Mouse (Mus musculus) erythroblast, adult 5-6 weeks (primary cell): ENCODE measurements around the gene Cenps. TPM values are rescaled to one million over a fixed set of nuclear protein-coding genes. Genes with fewer than 3 reads are reported as not detected.
"Not testable (repeated sequence)": the region's sequence is repeated elsewhere in the genome, so short reads cannot be mapped to it uniquely, and the experiment has no call there.

Experiments used
- ATAC-seq: replicated peaks from 2 replicates; pipeline ENCODE4 v1.8.0; 2016; ENCODE audit warnings: moderate number of reproducible peaks, mild to moderate bottlenecking, moderate TSS enrichment, inconsistent platforms; ENCODE audit not compliant: poor library complexity, low FRiP score, severe bottlenecking
- total RNA-seq, 2 experiments: library from RNA; stranded (forward) in 1 of 2; stranded (reverse) in 1 of 2; fragments of 150-400 nt in 1 of 2; fragments of 200-764, 138-1000 nt in 1 of 2; gene quantifications; 2 replicates each; pipeline versions ENCODE4 v1.2.3 to v1.2.4; 2015 to 2017; ENCODE audit warnings: low replicate concordance in 2 of 2

Cenps gene
- 2.7 and 3.3 TPM in 2 replicates for total RNA-seq (2015; ENCODE audit: low replicate concordance)
- 4.7 and 7.1 TPM in 2 replicates for total RNA-seq (2017; ENCODE audit: low replicate concordance)

DNA sequence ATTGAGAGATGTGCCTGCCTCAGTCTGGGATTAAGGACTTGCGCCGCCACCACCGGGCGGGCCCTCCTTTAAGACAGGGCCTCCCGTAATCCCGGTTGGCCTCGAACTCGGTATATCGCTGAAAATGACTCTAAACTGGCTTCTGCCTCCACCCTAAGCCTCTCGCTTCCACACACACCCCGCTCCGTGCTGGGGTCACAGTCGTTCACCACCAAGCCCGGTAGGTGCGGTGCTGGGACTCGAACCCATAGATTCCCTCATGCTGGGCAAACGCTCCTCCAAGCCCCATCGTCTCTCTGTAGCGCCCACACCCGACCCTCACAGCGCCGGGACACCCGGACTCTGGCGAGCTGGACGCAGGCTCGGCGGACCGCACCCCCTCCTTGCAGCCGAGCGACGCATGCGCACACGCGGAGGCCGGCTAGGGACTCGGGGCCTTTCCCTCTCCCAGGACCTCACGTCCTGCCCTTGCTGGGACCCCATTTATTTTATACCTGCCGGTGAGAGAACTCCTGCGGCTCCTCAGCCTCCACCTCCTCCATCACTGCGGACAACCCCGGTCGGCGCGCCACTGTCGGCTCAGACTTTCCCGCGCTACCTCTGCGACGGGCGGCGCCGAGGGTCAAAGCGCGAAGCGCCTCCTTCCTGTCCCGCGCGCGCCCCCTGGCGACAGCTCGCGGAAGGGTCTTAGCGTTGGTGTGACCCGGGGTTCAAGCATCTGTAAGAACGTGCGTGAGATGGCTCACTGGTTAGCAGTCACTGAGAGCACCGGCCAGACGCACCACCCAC lies at the start of gene Cenps:
Gene Cenps, minus strand, starts transcription at position 648 of the 789 bp plus-strand sequence.
- ATAC-seq: peak; percentile 97

DNA sequence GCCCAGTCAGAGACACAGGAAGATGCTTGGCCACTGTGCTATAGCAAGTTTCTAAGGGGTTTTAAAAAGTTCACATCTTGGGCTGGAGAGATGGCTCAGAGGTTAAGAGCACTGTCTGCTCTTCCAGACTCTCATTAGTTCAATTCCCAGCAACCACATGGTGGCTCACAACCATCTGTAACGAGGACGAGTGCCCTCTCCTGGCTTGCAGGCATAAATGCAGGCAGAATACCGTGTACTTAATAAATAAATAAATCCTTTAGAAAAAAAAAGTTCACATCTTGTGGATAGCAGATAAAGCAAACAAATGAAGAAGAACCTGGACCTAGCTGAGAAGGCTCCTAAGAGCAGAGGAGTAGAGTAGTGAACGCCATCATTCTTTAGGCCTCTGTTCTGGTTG lies 45.3 kb upstream of the Cenps start:
- ATAC-seq: no peak

DNA sequence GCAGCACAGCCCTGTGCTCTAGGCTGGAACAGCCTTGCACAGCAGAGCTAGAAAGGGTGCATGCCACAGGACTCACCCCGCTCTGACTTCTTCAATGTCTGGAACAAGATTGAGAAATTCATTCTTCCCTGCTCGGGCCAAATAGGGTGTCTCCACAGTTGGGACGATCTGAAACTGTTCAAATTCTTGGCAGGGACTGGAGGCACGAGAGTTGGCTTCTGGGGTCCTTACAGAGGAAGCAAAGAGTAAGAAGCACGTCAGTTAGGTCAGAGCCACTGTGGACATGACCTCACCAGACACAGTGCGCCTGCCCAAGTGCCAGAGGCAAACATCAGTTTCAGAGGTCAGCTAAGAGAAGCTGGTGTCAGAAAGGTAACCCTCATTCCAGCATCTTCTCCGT lies 44.8 kb upstream of the Cenps start:
- ATAC-seq: no peak

DNA sequence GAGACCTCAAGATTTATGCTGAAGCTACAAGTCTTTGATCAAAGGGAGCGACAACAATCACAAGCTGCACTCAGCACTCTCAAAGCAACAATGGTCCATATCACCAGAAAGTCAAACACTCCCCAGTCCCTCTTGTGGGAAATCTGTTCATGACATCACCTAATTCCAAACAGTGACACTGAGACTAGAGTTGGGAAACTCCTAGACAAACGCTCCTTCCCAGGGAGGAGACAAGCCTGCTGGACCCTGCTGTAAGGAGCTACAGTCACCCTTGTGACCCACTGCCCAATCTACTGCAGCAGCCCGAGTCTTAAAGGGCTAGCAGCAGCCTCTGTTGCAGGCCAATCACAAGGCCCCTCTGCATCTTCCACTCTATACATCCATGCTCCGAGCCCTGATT lies 42.1 kb upstream of the Cenps start:
- no peak for ATAC-seq

GRCm38 (mm10) chr4:149179160-149179559 lies 41.7 kb upstream of the Cenps start:
- no peak for ATAC-seq

GRCm38 (mm10) chr4:149178328-149178727 lies 40.9 kb upstream of the Cenps start:
- ATAC-seq: no peak

DNA sequence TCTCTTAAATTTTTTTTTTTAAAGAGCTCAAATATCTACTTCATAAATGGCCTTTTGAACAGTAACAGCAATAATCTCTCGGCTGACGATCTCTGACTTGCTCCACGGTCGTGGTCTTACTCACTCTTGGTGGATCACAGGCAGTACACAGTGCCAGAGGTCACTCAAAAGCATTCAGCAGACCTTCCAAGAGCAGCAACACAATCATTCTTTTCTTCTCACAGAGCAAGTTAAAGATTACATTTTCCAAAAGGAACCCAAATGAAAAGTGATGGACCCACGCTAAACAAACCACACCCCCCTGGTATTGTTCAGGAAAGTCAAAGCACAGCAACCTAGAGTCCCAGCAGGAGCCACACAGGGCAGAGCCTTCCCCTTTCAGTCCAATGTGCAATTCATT lies 39.6 kb upstream of the Cenps start:
- ATAC-seq: no peak

- ATAC-seq: no peak
Observed at GRCm38 (mm10) chr4:149176645-149177044, 39.2 kb upstream of the Cenps start.

DNA sequence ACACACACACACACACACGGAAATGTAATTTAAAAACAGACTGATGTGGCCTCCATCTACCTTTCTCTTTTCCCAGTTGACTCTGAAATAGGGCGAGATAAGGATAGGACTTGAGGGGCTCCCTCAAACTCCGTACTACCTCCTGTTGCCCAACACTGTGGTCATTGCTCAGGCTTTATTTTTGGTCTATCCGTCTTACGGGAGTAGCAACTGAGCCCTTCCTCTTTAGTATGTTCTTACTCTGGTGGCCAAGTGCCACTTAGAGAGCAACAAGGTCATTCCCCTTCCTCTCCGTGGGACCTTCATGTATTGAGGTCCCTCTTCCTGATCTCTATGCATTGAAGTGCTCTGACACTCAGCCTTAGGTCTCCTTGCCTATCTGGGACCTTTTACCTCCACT lies 36.2 kb upstream of the Cenps start:
- no peak for ATAC-seq

- ATAC-seq: no peak
Observed at GRCm38 (mm10) chr4:149172666-149173065, 35.2 kb upstream of the Cenps start.

DNA sequence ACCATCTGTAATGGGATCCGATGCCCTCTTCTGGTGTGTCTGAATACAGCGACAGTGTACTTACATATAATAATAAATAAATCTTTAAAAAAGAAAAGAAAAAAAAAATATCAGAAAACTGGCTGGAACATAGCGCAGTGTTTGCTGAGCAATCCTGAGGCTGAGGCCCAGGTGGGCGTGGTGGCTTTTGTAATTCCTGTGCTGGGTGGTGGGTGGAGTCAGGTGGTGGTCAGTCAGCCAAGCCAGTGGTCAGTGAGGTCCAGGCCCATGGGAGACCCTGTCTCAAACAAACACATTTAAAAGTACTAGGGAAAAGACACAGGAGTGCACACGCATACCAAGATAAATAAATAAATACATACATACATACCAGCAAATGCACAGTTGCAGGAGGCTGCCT lies 34.7 kb upstream of the Cenps start:
- no peak for ATAC-seq

DNA sequence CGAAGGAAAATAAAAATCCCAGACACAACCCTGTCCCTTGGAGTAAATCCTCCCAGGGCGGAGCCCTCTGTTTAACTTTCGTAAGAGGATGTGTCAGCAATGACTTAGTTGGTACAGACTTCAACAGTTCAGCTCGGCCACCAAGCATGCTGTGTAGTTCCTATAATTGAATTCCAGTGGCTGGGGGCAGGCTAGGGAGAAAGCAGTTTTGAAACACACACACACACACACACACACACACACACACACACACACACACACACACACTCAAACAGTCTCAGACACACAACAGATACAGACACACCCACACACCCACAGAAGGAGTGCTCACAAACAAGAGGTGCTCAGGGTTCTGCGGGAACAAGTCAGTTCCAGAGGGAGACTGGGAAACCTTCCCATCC lies 34.2 kb upstream of the Cenps start:
- ATAC-seq: no peak

- peak; percentile 20; the same call in 1 of the 2 replicates for ATAC-seq
Observed at GRCm38 (mm10) chr4:149170394-149170931, 33.0 kb upstream of the Cenps start.

DNA sequence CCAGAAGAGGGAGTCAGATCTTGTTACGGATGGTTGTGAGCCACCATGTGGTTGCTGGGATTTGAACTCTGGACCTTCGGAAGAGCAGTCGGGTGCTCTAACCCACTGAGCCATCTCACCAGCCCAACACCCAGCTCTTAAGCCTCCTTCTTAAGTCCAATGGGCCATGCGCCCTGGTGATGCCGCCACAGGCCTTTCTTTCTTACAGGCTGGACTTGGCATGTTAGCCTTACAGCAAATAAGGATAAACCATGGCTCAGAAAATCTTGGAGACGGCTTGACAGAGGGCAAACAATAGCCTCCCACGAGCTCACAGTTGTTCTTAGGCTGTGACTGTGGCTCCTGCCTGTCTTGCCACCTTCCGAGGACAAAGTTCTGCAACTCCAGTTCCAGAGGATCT lies 32.5 kb upstream of the Cenps start:
- not testable (repeated sequence) for ATAC-seq

DNA sequence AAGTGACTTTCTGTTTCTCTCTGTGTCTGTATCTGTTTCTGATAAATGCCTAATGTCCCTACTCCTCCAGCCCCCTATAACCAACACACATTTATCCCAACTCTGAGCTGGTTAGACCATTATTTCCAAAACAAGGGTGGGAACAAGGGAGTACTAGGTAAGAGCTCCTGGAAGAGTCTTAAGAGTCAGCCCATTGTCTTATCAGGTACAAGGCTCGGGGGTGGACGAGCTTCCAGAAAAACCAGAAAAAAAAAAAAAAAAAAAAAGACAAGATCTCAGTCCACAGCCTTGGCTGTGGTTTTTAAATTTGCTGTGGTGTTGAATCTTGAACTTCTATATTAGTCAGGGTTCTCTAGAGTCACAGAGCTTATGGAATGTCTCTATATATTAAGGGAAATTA lies 30.6 kb upstream of the Cenps start:
- no peak for ATAC-seq

GRCm38 (mm10) chr4:149166957-149167611 lies 29.7 kb upstream of the Cenps start:
- ATAC-seq: peak; percentile 37

GRCm38 (mm10) chr4:149166215-149166946 lies 29.0 kb upstream of the Cenps start, which contains the start of gene Pgd:
Gene Pgd, minus strand, starts transcription at chr4:149166771.
- peak; percentile 98 for ATAC-seq

- no peak for ATAC-seq
Observed at GRCm38 (mm10) chr4:149164150-149164549, 26.7 kb upstream of the Cenps start.

DNA sequence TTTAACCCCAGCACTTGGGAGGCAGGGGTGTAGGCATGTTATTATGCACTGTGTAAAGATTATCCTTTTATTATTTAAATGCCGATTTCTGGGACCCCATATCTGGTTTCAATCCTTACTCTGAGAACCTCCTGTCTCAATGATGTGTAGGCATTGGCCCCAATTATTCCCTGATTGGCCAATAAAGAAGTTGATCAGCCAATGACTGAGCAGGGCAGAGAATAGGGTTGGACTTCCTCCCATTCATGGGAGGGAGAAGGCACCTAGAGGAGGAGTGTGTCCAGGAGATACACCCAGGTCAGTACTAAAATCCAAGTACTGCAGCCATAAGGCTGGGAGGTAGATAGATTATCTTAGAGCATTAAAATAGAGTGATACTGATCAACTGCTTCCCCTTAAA lies 25.8 kb upstream of the Cenps start:
- ATAC-seq: no peak

- no peak for ATAC-seq
Observed at GRCm38 (mm10) chr4:149161166-149161565, 23.7 kb upstream of the Cenps start.
